Mouse (Mus musculus) gastrocnemius, adult 2 months (tissue): Measurements from ENCODE around the gene Gnb1l. TPM values are rescaled to one million over a fixed set of nuclear protein-coding genes. Genes with fewer than 3 reads are reported as not detected.

ENCODE experiments used
- DNase-seq: peaks from one replicate; pipeline ENCODE4 v3.0.0; 2022
- H3K27ac ChIP-seq: fragments of 200-600 bp; 2 replicates; pipeline ENCODE4 v1.8.1; 2022; ENCODE audit warnings: mild to moderate bottlenecking
- H3K4me3 ChIP-seq: fragments of 200-600 bp; 2 replicates; pipeline ENCODE4 v1.8.1; 2022; ENCODE audit warnings: mild to moderate bottlenecking, moderate library complexity
- CTCF ChIP-seq: fragments of 200-600 bp; IDR thresholded peaks from 2 replicates; pipeline ENCODE4 v1.8.1; 2022; ENCODE audit warnings: antibody characterized with exemption, mild to moderate bottlenecking, moderate library complexity
- intact Hi-C: fragments of 180-260 bp; cut with DNase I; formaldehyde crosslinking; loops from one replicate; pipeline ENCODE4 v1.15.1; 2025
- total RNA-seq, 2 experiments: library from RNA; stranded (reverse); gene quantifications; 2 replicates each; pipeline ENCODE4 v1.2.3; 2021

Gnb1l gene
- total RNA-seq, 2 experiments from 2014 or later, result 4.0 to 4.4 TPM

- no peak for DNase-seq
- no peak overlapping the region for H3K27ac ChIP-seq
- H3K4me3 ChIP-seq, result no peak overlapping the region
- intact Hi-C loops, result no loop called here
- TF ChIP-seq CTCF, result no peak
These were observed 12.4 kb upstream of the Gnb1l start for GRCm38 (mm10) chr16:18486126-18486525.

- no peak for DNase-seq
- no peak overlapping the region for H3K27ac ChIP-seq
- no peak for TF ChIP-seq CTCF
- intact Hi-C loops, result no loop called here
- H3K4me3 ChIP-seq, result no peak overlapping the region
These were observed 8.2 kb upstream of the Gnb1l start for GRCm38 (mm10) chr16:18490281-18490680.

GRCm38 (mm10) chr16:18490894-18491293 is 7.6 kb upstream of the Gnb1l start:
- no peak for DNase-seq
- Histone ChIP-seq H3K27ac (no peak overlapping the region), H3K4me3 (no peak overlapping the region)
- intact Hi-C loops, result no loop called here
- no peak for TF ChIP-seq CTCF

- H3K4me3 ChIP-seq, result peak overlapping the region; percentile 95
- intact Hi-C loops, result loop anchor here (5.0 kb wide), 2 partner anchors 36 to 56 kb away; no protein-coding TSS in a partner anchor
- no peak for DNase-seq
These were observed 523 bp upstream of the Gnb1l start for GRCm38 (mm10) chr16:18497865-18498515.

GRCm38 (mm10) chr16:18498996-18499395 is 483 bp downstream of the Gnb1l start:
- TF ChIP-seq CTCF, result no peak
- intact Hi-C loops, result loop anchor here (5.0 kb wide), 2 partner anchors 37 to 57 kb away; no protein-coding TSS in a partner anchor
- no peak for DNase-seq
- Histone ChIP-seq H3K27ac (peak overlapping the region; percentile 96), H3K4me3 (peak overlapping the region; percentile 95)

More at GRCm38 (mm10) chr16:18497865-18498515, 523 bp upstream of the Gnb1l start:
- TF ChIP-seq CTCF, result no peak
- H3K27ac ChIP-seq, result peak overlapping the region; percentile 96

GRCm38 (mm10) chr16:18501531-18501930 is 3.0 kb downstream of the Gnb1l start:
- Histone ChIP-seq H3K27ac (no peak overlapping the region), H3K4me3 (no peak overlapping the region)
- no peak for TF ChIP-seq CTCF
- no peak for DNase-seq
- intact Hi-C loops, result no loop called here

GRCm38 (mm10) chr16:18503566-18504342 is 5.2 kb downstream of the Gnb1l start:
- Histone ChIP-seq H3K27ac (no peak overlapping the region), H3K4me3 (no peak overlapping the region)
- TF ChIP-seq CTCF, result no peak
- intact Hi-C loops, result no loop called here
- DNase-seq, result no peak

GRCm38 (mm10) chr16:18506524-18507199 is 8.1 kb downstream of the Gnb1l start:
- no peak for DNase-seq
- TF ChIP-seq CTCF, result no peak
- intact Hi-C loops, result loop anchor here (5.0 kb wide), 1 partner anchor 49 kb away; no protein-coding TSS in a partner anchor
- Histone ChIP-seq H3K4me3 (no peak overlapping the region), H3K27ac (no peak overlapping the region)

GRCm38 (mm10) chr16:18507200-18507549 is 8.7 kb downstream of the Gnb1l start:
- DNase-seq, result no peak
- Histone ChIP-seq H3K27ac (no peak overlapping the region), H3K4me3 (no peak overlapping the region)
- intact Hi-C loops, result loop anchor here (5.0 kb wide), 1 partner anchor 50 kb away; no protein-coding TSS in a partner anchor
- no peak for TF ChIP-seq CTCF

- Histone ChIP-seq H3K27ac (no peak overlapping the region), H3K4me3 (no peak overlapping the region)
- intact Hi-C loops, result no loop called here
- DNase-seq, result no peak
- TF ChIP-seq CTCF, result no peak
These were observed 13.2 kb downstream of the Gnb1l start for GRCm38 (mm10) chr16:18511741-18512140.

- DNase-seq, result no peak
- Histone ChIP-seq H3K27ac (no peak overlapping the region), H3K4me3 (no peak overlapping the region)
- intact Hi-C loops, result no loop called here
- no peak for TF ChIP-seq CTCF
These were observed 15.0 kb downstream of the Gnb1l start for GRCm38 (mm10) chr16:18513508-18513907.

GRCm38 (mm10) chr16:18518091-18518490 is 19.6 kb downstream of the Gnb1l start:
- H3K4me3 ChIP-seq, result no peak overlapping the region
- DNase-seq, result peak; percentile 65
- TF ChIP-seq CTCF, result peak; percentile 57

More at GRCm38 (mm10) chr16:18518091-18518490, 19.6 kb downstream of the Gnb1l start:
- H3K27ac ChIP-seq, result no peak overlapping the region
- intact Hi-C loops, result loop anchor here (2.0 kb wide), 1 partner anchor 75 kb away; no protein-coding TSS in a partner anchor
